Mouse (Mus musculus): ENCODE results near the gene Tmem123.

The Tmem123 gene

DNA sequence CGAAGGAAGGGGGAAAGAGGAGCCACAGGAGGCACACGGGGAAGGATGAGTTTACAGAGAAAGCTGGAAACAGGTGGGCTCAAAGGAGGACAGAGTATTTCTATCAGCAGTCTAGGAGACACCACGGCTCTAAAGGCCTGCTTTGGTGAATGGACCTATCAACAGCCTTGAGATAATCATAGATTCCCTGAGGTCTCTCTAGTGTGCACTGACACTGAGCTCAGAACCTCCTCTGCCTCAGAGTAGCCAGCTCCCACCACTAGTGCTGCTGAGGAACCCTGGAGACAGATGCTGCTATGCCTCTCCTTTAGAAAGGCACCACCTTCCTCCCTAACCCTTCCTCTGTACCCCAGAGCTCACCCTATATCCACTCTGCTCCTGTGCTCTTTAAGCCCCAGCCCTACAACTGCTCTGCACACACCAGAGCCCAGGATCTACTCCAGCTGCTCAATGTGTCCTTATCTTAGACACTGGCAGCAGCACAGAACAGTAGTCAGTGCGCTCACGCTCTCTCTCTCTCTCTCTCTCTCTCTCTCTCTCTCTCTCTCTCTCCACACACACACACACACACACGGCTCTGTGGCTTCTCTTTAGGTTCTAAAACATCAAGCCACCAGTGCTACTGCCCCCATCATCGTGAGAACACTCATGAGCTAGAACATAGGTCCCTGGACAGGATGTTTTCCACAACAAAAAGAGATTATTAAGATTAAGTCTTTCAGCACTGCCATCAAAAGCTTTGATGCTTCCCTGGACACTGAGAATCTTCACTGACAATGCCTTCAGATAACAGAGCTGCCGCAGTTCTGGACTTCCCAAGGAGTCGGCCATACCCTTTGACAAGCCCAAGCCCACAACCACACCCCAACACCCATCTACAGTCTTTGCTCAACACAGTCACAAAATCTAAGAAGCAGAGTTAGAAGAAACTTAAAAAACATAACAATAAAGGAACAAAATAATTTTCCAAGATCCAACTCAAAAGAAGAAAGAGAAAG lies 66.0 kb downstream of the Tmem123 start:
- no peak for DNase-seq

DNA sequence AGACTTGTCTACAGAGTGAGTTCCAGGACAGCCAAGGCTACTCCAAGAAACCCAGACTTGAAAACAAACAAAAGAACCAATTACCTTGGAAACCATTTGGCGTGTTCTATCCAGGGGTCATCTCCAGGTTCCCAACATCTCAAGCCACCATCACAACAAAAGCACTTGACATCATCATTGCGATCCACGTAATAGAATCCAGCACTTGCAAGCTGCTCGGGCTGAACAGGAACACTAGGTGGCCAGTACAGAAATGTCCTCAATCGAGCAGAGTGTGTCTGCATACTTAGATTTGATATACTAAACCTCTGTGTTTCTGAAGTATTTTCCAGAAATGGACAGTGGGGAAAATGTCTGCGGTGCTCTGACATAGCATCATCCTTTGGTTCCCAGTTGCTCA lies 69.6 kb downstream of the Tmem123 start:
- no peak for DNase-seq

DNA sequence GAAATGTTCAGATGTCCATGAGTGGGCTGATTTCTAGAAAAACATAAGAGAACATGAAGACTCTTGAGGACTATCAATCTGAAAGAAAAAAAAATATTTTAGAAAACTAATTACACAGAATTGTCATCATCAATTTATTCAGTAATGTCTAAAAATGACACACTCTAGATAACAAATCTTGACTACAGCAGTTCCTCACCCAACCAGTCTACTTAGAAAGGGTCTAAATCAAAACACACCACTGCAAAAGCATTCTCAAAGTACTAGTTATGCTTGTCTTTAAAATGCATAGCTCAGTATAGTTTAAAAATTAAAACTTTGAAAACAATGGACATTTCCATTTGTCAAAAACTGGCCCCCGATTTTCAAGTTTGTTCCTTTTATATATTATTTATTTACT lies 71.5 kb downstream of the Tmem123 start:
- DNase-seq, result no peak

DNA sequence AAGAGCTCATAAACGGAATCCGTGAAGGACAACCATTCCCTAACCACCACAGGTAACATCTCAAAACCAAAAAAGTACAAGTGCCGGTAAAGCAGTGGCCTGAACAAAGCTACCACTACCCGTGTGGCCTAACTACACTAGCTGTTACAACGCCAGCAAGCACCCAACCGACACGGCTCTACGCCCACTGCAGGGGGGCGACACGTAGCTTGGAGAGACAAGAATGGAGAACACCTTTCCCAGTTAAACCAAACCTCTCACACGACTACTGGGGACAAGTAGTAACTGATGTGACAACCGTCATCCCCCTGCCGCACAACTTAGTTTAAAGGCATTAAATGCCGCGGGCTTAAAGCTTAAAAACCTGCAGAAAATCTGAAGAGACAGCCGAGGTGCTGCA lies 72.5 kb downstream of the Tmem123 start:
- DNase-seq, result peak; percentile 38

DNA sequence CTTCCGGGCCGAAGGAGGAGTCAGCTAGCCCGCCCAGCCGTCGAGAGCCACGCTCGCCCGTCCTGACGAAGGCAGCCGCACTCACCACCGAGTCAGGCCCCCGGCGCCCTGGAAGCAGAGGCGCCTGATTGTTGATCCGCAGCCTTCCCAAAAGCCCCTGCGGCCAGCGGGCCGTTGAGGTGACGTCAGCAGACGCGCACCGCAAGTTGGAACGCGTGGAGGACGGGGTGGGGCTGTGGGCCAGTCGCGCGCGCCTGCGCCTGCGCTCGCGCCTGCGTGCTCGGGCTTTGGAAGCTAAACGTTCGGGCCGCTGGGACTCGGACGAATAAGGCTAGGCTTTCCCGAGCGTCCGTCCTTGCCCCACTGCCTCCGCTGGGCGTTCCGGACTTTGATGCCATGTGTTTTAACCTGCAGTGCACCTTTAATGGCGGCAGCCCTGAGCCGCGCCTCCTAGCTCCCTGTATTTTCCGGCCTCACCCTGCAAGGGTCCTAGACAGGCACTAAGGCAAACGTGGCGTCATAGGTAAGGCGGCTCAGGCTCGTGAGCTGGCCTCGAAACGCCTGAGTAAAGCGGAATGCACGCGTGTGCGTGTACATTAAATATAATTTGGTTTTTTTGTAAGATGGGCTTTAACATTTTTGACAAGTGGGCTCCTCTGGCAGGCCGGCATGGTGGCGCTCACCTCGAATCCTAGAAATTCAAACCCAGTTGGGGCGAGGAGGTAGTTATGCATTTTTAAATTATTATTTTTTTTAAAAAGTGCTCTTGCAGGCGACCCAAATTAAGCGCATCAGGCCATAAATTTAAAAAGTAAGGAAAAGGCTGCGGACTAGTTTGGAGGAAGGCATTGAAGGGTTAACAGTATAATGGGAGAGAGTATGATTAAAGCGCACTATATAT lies 73.3 kb downstream of the Tmem123 start, which contains the start of gene Birc2:
Birc2 (minus strand) TSS at position 160 of the 901 bp plus-strand sequence.
- peak; percentile 93 for DNase-seq

DNA sequence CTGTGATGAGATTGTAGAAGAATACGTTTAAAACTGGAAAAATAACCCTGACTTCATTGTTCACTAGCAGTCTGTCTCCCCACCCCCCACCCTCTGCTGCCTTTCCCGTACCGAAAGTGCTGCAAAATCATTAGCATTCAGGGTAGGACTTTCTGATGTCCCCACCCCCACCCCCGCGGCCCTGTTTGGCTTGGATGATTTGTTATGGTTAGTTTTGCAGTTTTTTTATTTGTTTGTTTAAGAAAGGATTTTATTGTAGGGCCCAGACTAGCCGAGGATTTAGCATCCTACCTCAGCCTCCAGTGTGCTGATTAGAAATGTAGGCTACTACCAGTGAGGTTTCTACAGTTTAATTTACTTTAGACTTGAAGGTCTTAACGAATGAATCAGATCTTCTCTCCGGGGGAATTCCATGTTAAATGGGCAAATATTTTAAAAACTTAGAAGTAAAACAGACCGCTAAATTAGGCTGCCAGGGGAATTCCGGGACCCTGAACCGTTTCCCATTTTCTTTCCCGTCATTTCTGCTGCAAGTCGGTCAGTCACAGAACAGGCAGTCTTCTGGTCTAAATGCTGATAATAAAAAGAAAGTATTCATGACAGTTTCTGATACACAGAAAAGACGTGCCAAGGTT lies 74.1 kb downstream of the Tmem123 start:
- no peak for DNase-seq

DNA sequence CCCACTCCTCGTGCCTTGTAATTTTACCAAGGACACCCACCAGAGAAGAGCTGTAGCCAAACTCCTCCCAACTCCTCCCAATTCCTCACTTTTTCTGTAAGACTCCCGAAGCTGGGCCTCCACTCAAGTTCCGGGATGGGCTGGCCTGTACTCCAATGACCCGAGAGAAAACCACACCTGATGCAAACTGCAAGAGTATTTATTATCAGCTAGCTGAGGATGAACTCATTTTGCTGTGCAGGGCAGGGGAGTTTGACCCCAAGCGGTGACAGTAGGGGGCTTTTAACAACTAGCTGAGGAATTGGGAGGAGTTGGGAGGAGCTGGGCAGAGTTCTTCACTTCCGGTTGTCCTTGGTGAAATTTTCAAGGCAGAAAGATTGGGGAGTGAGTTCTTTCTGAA lies 77.4 kb downstream of the Tmem123 start:
- no peak for DNase-seq
